Mouse (Mus musculus) stomach, adult 2 months (tissue): Measurements from ENCODE around the gene Eml1. TPM values are rescaled to one million over a fixed set of nuclear protein-coding genes. Genes with fewer than 3 reads are reported as not detected.

Experiments
- polyA plus RNA-seq: library from polyadenylated mRNA; depleted of rRNA; stranded (reverse); fragments of >200 nt; gene quantifications from 2 replicates; pipeline ENCODE4 v1.2.3, GENCODE M21; 2012; rRNA removed

Eml1 gene
- polyA plus RNA-seq = 41.4 and 45.1 TPM in 2 replicates

GRCm38 (mm10) chr12:108370596-108371428 lies at the start of gene Eml1:
Gene Eml1, plus strand, starts transcription at chr12:108370957.

GRCm38 (mm10) chr12:108333895-108334445 lies 36.8 kb upstream of the Eml1 start, which contains the start of gene Cyp46a1:
Gene Cyp46a1, plus strand, starts transcription at chr12:108334381.

GRCm38 (mm10) chr12:108554120-108554841 lies 183.5 kb downstream of the Eml1 start, which contains the start of gene Evl:
Gene Evl, plus strand, starts transcription at chr12:108554720.

Other genes starting within 250 kb of the Eml1 start
- 3.8 and 5.3 TPM in 2 replicates for gene Setd3, start 191.6 kb upstream of the Eml1 start, polyA plus RNA-seq
- gene Ccnk, start 191.4 kb upstream of the Eml1 start, polyA plus RNA-seq = 2.0 and 4.9 TPM in 2 replicates
- 31.4 and 42.6 TPM in 2 replicates for gene Ccdc85c, start 95.5 kb upstream of the Eml1 start, polyA plus RNA-seq
- gene Hhipl1, start 64.7 kb upstream of the Eml1 start, polyA plus RNA-seq = 1.1 and 1.4 TPM in 2 replicates
- gene Cyp46a1, start 36.6 kb upstream of the Eml1 start, polyA plus RNA-seq = 0.98 and 1.1 TPM in 2 replicates
- 17.4 and 20.4 TPM in 2 replicates for gene Evl, start 183.8 kb downstream of the Eml1 start, polyA plus RNA-seq